Mouse (Mus musculus): ENCODE measurements at regions not wholly inside any gene's neighbourhood (a gene's known extent, or its start where the extent isn't known, plus 50 kb on each side); places are given as distances from the start of the nearest gene placed in this dataset.
A peak's percentile ranks its signal among the peaks of the same experiment; 100 is the strongest.

GRCm38 (mm10) chr1:194878440-194878839 is 60.2 kb upstream of the Cd34 start:
- Histone ChIP-seq H3K36me3 (replicated peaks; ENCODE audit: control insufficient read depth, insufficient read depth, low read depth, low read length) (no peaks in the 10 kb centered on the region), H3K4me3 (ENCODE audit: low read depth, low read length) (no peak overlapping the region), H3K27me3 (ENCODE audit: control insufficient read depth, insufficient read depth, low read length) (no peaks in the 10 kb centered on the region), H3K27ac (replicated peaks; ENCODE audit: low read depth, low read length) (no peak overlapping the region), H3K9me3 (replicated peaks; ENCODE audit: control insufficient read depth, low read length) (no peaks in the 10 kb centered on the region), H3K4me1 (ENCODE audit: control insufficient read depth, insufficient read depth, low read length) (no peaks in the 10 kb centered on the region), H3K4me2 (ENCODE audit: low read depth, low read length) (no peak overlapping the region), H3K9ac (replicated peaks; ENCODE audit: low read length) (no peak overlapping the region)
- no peak for ATAC-seq (replicated peaks; ENCODE audit: insufficient number of reproducible peaks, low FRiP score, low TSS enrichment, low read depth)
- no peak for DNase-seq (ENCODE audit: low spot score)
- 64% methylated on average over 2 of the region's 2 CpGs for WGBS

- WGBS = 24% methylated on average over 22 of the region's 22 CpGs
- H3K9me3 ChIP-seq (replicated peaks; ENCODE audit: control insufficient read depth, low read length) = no peaks in the 10 kb centered on the region
- H3K36me3 ChIP-seq (replicated peaks; ENCODE audit: control insufficient read depth, insufficient read depth, low read depth, low read length) = no peaks in the 10 kb centered on the region
- H3K27ac ChIP-seq (replicated peaks; ENCODE audit: low read depth, low read length) = no peak overlapping the region
- no peak overlapping the region for H3K4me3 ChIP-seq (ENCODE audit: low read depth, low read length)
- H3K9ac ChIP-seq (replicated peaks; ENCODE audit: low read length) = 0 out of 2 replicates have a peak overlapping the region, but pooled peaks have one; percentile 14
- ATAC-seq (replicated peaks; ENCODE audit: insufficient number of reproducible peaks, low FRiP score, low TSS enrichment, low read depth) = peak; percentile 91
- H3K4me1 ChIP-seq (ENCODE audit: control insufficient read depth, insufficient read depth, low read length) = no peaks in the 10 kb centered on the region
- no peak overlapping the region for H3K4me2 ChIP-seq (ENCODE audit: low read depth, low read length)
- DNase-seq (ENCODE audit: low spot score) = peak; percentile 93
- no peaks in the 10 kb centered on the region for H3K27me3 ChIP-seq (ENCODE audit: control insufficient read depth, insufficient read depth, low read length)
Measured at GRCm38 (mm10) chr1:194879324-194880233, 59.0 kb upstream of the Cd34 start.

- Histone ChIP-seq H3K4me1 (ENCODE audit: control insufficient read depth, insufficient read depth, low read length) (no peaks in the 10 kb centered on the region), H3K4me2 (ENCODE audit: low read depth, low read length) (no peak overlapping the region), H3K9ac (replicated peaks; ENCODE audit: low read length) (no peak overlapping the region), H3K27me3 (ENCODE audit: control insufficient read depth, insufficient read depth, low read length) (no peaks in the 10 kb centered on the region), H3K4me3 (ENCODE audit: low read depth, low read length) (no peak overlapping the region), H3K9me3 (replicated peaks; ENCODE audit: control insufficient read depth, low read length) (no peaks in the 10 kb centered on the region), H3K36me3 (replicated peaks; ENCODE audit: control insufficient read depth, insufficient read depth, low read depth, low read length) (no peaks in the 10 kb centered on the region), H3K27ac (replicated peaks; ENCODE audit: low read depth, low read length) (no peak overlapping the region)
- DNase-seq (ENCODE audit: low spot score) (no peak), ATAC-seq (replicated peaks; ENCODE audit: insufficient number of reproducible peaks, low FRiP score, low TSS enrichment, low read depth) (no peak)
Measured at GRCm38 (mm10) chr1:194881556-194882223, 56.9 kb upstream of the Cd34 start.

GRCm38 (mm10) chr1:194885071-194885686 is 53.4 kb upstream of the Cd34 start:
- H3K36me3 ChIP-seq (replicated peaks; ENCODE audit: control insufficient read depth, insufficient read depth, low read depth, low read length) = no peaks in the 10 kb centered on the region
- H3K4me1 ChIP-seq (ENCODE audit: control insufficient read depth, insufficient read depth, low read length) = no peaks in the 10 kb centered on the region
- ATAC-seq (replicated peaks; ENCODE audit: insufficient number of reproducible peaks, low FRiP score, low TSS enrichment, low read depth) (no peak), DNase-seq (ENCODE audit: low spot score) (no peak)
- H3K27me3 ChIP-seq (ENCODE audit: control insufficient read depth, insufficient read depth, low read length) = no peaks in the 10 kb centered on the region
- WGBS = 56% methylated on average over 5 of the region's 5 CpGs
- no peak overlapping the region for H3K9ac ChIP-seq (replicated peaks; ENCODE audit: low read length)
- H3K4me2 ChIP-seq (ENCODE audit: low read depth, low read length) = no peak overlapping the region
- H3K4me3 ChIP-seq (ENCODE audit: low read depth, low read length) = no peak overlapping the region
- H3K9me3 ChIP-seq (replicated peaks; ENCODE audit: control insufficient read depth, low read length) = no peaks in the 10 kb centered on the region
- H3K27ac ChIP-seq (replicated peaks; ENCODE audit: low read depth, low read length) = no peak overlapping the region

- H3K27me3 ChIP-seq (ENCODE audit: control insufficient read depth, insufficient read depth, low read length) = no peaks in the 10 kb centered on the region
- H3K4me1 ChIP-seq (ENCODE audit: control insufficient read depth, insufficient read depth, low read length) = no peaks in the 10 kb centered on the region
- no peaks in the 10 kb centered on the region for H3K9me3 ChIP-seq (replicated peaks; ENCODE audit: control insufficient read depth, low read length)
- H3K4me3 ChIP-seq (ENCODE audit: low read depth, low read length) = no peak overlapping the region
- H3K27ac ChIP-seq (replicated peaks; ENCODE audit: low read depth, low read length) = no peak overlapping the region
- no peak overlapping the region for H3K9ac ChIP-seq (replicated peaks; ENCODE audit: low read length)
- H3K4me2 ChIP-seq (ENCODE audit: low read depth, low read length) = no peak overlapping the region
- ATAC-seq (replicated peaks; ENCODE audit: insufficient number of reproducible peaks, low FRiP score, low TSS enrichment, low read depth) (no peak), DNase-seq (ENCODE audit: low spot score) (no peak)
- WGBS = 85% methylated on average over 5 of the region's 5 CpGs
- H3K36me3 ChIP-seq (replicated peaks; ENCODE audit: control insufficient read depth, insufficient read depth, low read depth, low read length) = no peaks in the 10 kb centered on the region
Measured at GRCm38 (mm10) chr1:194885687-194886077, 52.9 kb upstream of the Cd34 start.

Measured in embryonic facial prominence, embryonic 11.5 days (tissue).